Mouse (Mus musculus) stomach, postnatal 0 days (tissue): Measurements from ENCODE around the gene Gab3. TPM values are rescaled to one million over a fixed set of nuclear protein-coding genes. Genes with fewer than 3 reads are reported as not detected.

Source experiments
- ATAC-seq: fragments of 200-750 bp; cut with Nextera tagmentation; 2 replicates; pipeline ENCODE4 v1.8.0; 2017; ENCODE audit not compliant: low FRiP score, low TSS enrichment
- DNase-seq: peaks from one replicate; pipeline ENCODE4 v3.0.0-alpha.2; 2016; ENCODE audit warnings: low spot score
- H3K27ac ChIP-seq: fragments of 300-500 bp; sonication (generic); replicated peaks from 2 replicates; pipeline ENCODE4 v1.5.1; 2014; ENCODE audit warnings: mild to moderate bottlenecking, control low read depth
- H3K27me3 ChIP-seq: fragments of 300-500 bp; sonication (generic); 2 replicates; pipeline ENCODE4 v1.6.1; 2014; ENCODE audit warnings: low read length; ENCODE audit not compliant: control insufficient read depth, insufficient read depth
- H3K36me3 ChIP-seq: fragments of 300-500 bp; sonication (generic); 2 replicates; pipeline ENCODE4 v1.6.1; 2014; ENCODE audit warnings: low read length, mixed read lengths; ENCODE audit not compliant: control insufficient read depth, insufficient read depth
- H3K4me1 ChIP-seq: fragments of 300-500 bp; sonication (generic); replicated peaks from 2 replicates; pipeline ENCODE4 v1.6.1; 2014; ENCODE audit warnings: antibody characterized with exemption; ENCODE audit not compliant: control insufficient read depth, insufficient read depth
- H3K4me2 ChIP-seq: fragments of 300-500 bp; sonication (generic); replicated peaks from 2 replicates; pipeline ENCODE4 v1.6.1; 2014; ENCODE audit warnings: low read depth, mild to moderate bottlenecking, control low read depth, moderate library complexity
- H3K4me3 ChIP-seq: fragments of 300-500 bp; sonication (generic); 2 replicates; pipeline ENCODE4 v1.5.1; 2014; ENCODE audit warnings: low read depth, low read length, control low read depth
- H3K9ac ChIP-seq: fragments of 300-500 bp; sonication (generic); 2 replicates; pipeline ENCODE4 v1.6.1; 2014; ENCODE audit warnings: mild to moderate bottlenecking, low read length, control low read depth, mixed read lengths
- H3K9me3 ChIP-seq: fragments of 300-500 bp; sonication (generic); 2 replicates; pipeline ENCODE4 v1.6.1; 2016; ENCODE audit warnings: low read length; ENCODE audit not compliant: control insufficient read depth
- CTCF ChIP-seq: IDR thresholded peaks from 2 replicates; pipeline ENCODE4 v1.5.1; 2016; ENCODE audit warnings: antibody characterized with exemption, low read depth, mild to moderate bottlenecking, moderate library complexity
- EP300 ChIP-seq: optimal IDR thresholded peaks from 2 replicates; pipeline ENCODE3; 2016; ENCODE audit warnings: antibody characterized with exemption
- WGBS: fragments of 180-500 bp; shearing (Covaris S2); extraction: QIAGEN DNeasy Blood & Tissue Kit; methylation state at CpG from one replicate; pipeline ENCODE4 v1.1.7; 2014; 5-methylcytosine and 5-hydroxymethylcytosine counted together
- polyA plus RNA-seq: library from polyadenylated mRNA; unstranded; fragments of >200 nt; fragmentation: Nextera tagmentation; extraction: Ambion mirVana; gene quantifications from 2 replicates; pipeline ENCODE4 v1.2.1, GENCODE M21; 2015

The Gab3 gene
- polyA plus RNA-seq, 1 experiment from 2014 or later, result 1.3 TPM

GRCm38 (mm10) chrX:75115550-75115949 lies 30.3 kb upstream of the Gab3 start:
- TF ChIP-seq CTCF (no peak), EP300 (no peak)
- Histone ChIP-seq H3K4me3 (no peak overlapping the region), H3K27ac (no peak overlapping the region), H3K9ac (no peak overlapping the region), H3K36me3 (no peaks in the 10 kb centered on the region), H3K27me3 (no peaks in the 10 kb centered on the region), H3K4me2 (no peak overlapping the region), H3K9me3 (no peaks in the 10 kb centered on the region), H3K4me1 (no peaks in the 10 kb centered on the region)
- ATAC-seq, result no peak
- DNase-seq, result no peak

- TF ChIP-seq EP300 (no peak), CTCF (no peak)
- Histone ChIP-seq H3K4me3 (no peak overlapping the region), H3K9ac (no peak overlapping the region), H3K4me2 (no peak overlapping the region), H3K27ac (no peak overlapping the region), H3K36me3 (no peaks in the 10 kb centered on the region), H3K9me3 (no peaks in the 10 kb centered on the region), H3K4me1 (no peaks in the 10 kb centered on the region), H3K27me3 (no peaks in the 10 kb centered on the region)
- DNase-seq (no peak), ATAC-seq (no peak)
- WGBS, result 88% methylated on average over 6 of the region's 6 CpGs
Observed at GRCm38 (mm10) chrX:75102293-75102692, 17.0 kb upstream of the Gab3 start.

- H3K36me3 ChIP-seq, result no peaks in the 10 kb centered on the region
- H3K9me3 ChIP-seq, result no peaks in the 10 kb centered on the region
- H3K27me3 ChIP-seq, result no peaks in the 10 kb centered on the region
- DNase-seq, result no peak
- no peaks in the 10 kb centered on the region for H3K4me1 ChIP-seq
- WGBS, result 86% methylated on average over 8 of the region's 8 CpGs
- H3K27ac ChIP-seq, result no peak overlapping the region
- no peak for TF ChIP-seq CTCF
- no peak for TF ChIP-seq EP300
- ATAC-seq, result no peak
- no peak overlapping the region for H3K4me2 ChIP-seq
- H3K4me3 ChIP-seq, result no peak overlapping the region
- no peak overlapping the region for H3K9ac ChIP-seq
Observed at GRCm38 (mm10) chrX:75098799-75099198, 13.5 kb upstream of the Gab3 start.

GRCm38 (mm10) chrX:75096163-75096770 lies 11.0 kb upstream of the Gab3 start:
- Histone ChIP-seq H3K4me3 (peak overlapping the region; percentile 46), H3K9ac (peak overlapping the region; percentile 54), H3K36me3 (no peaks in the 10 kb centered on the region), H3K27ac (peak overlapping the region; percentile 67), H3K4me1 (no peaks in the 10 kb centered on the region), H3K4me2 (peak overlapping the region; percentile 60), H3K9me3 (no peaks in the 10 kb centered on the region), H3K27me3 (no peaks in the 10 kb centered on the region)
- no peak for ATAC-seq
- TF ChIP-seq CTCF, result no peak
- TF ChIP-seq EP300, result no peak
- 15% methylated on average over 23 of the region's 23 CpGs for WGBS
- peak; percentile 14 for DNase-seq

GRCm38 (mm10) chrX:75095369-75096162 lies 10.3 kb upstream of the Gab3 start, which contains the start of gene Dkc1:
Gene Dkc1 (plus strand): TSS chrX:75095854.
- Histone ChIP-seq H3K4me2 (peak within 1 kb of the TSS; percentile 60), H3K4me3 (peak within 1 kb of the TSS; percentile 46), H3K36me3 (no peaks in the 10 kb centered on the region), H3K4me1 (no peaks in the 10 kb centered on the region), H3K9me3 (no peaks in the 10 kb centered on the region), H3K9ac (peak within 1 kb of the TSS; percentile 54), H3K27ac (peak within 1 kb of the TSS; percentile 67), H3K27me3 (no peaks in the 10 kb centered on the region)
- peak; percentile 90 for DNase-seq
- ATAC-seq, result peak; percentile 100
- WGBS, result 11% methylated on average over 28 of the region's 29 CpGs
- TF ChIP-seq EP300, result no peak
- no peak for TF ChIP-seq CTCF

GRCm38 (mm10) chrX:75085654-75086053 lies 396 bp upstream of the Gab3 start:
- Histone ChIP-seq H3K4me1 (no peaks in the 10 kb centered on the region), H3K27ac (no peak overlapping the region), H3K4me3 (no peak overlapping the region), H3K27me3 (no peaks in the 10 kb centered on the region), H3K36me3 (no peaks in the 10 kb centered on the region), H3K9me3 (no peaks in the 10 kb centered on the region), H3K4me2 (no peak overlapping the region), H3K9ac (no peak overlapping the region)
- ATAC-seq (no peak), DNase-seq (no peak)
- WGBS, result 21% methylated on average over 1 of the region's 1 CpGs
- TF ChIP-seq EP300, result no peak
- peak; percentile 40 for TF ChIP-seq CTCF
